Mouse (Mus musculus) left cerebral cortex, adult 9 months (tissue): ENCODE measurements at regions not wholly inside any gene's neighbourhood (a gene's known extent, or its start where the extent isn't known, plus 50 kb on each side); places are given as distances from the start of the nearest gene placed in this dataset.
A peak's percentile ranks its signal among the peaks of the same experiment; 100 is the strongest.

Source experiments
- DNase-seq, 2 experiments: peaks; one replicate each; pipeline ENCODE4 v3.0.0; 2022; ENCODE audit warnings: low spot score in 2 of 2

GRCm38 (mm10) chr9:113181182-113181581 is 526.9 kb downstream of the Pdcd6ip start:
- no peak for DNase-seq

- DNase-seq: no peak
Measured at GRCm38 (mm10) chr9:113177918-113178235, 530.2 kb downstream of the Pdcd6ip start.

- DNase-seq: peak; percentile 73 to 90
Measured at GRCm38 (mm10) chr9:113177181-113177917, 530.7 kb downstream of the Pdcd6ip start.

- DNase-seq: peak; percentile 62 to 80
Measured at GRCm38 (mm10) chr9:113171767-113172405, 536.2 kb downstream of the Pdcd6ip start.

- no peak for DNase-seq
Measured at GRCm38 (mm10) chr9:113162897-113163874, 544.9 kb downstream of the Pdcd6ip start.

GRCm38 (mm10) chr9:113160011-113160410 is 548.0 kb downstream of the Pdcd6ip start:
- DNase-seq: no peak

GRCm38 (mm10) chr9:113158080-113158479 is 550.0 kb downstream of the Pdcd6ip start:
- DNase-seq: peak in 1 of 2 experiments; percentile 51

GRCm38 (mm10) chr9:113157474-113158076 is 550.5 kb downstream of the Pdcd6ip start:
- peak in 1 of 2 experiments; percentile 46 for DNase-seq

GRCm38 (mm10) chr9:113156707-113157106 is 551.4 kb downstream of the Pdcd6ip start:
- no peak for DNase-seq

GRCm38 (mm10) chr9:113149084-113149483 is 559.0 kb downstream of the Pdcd6ip start:
- DNase-seq: no peak

- no peak for DNase-seq
Measured at GRCm38 (mm10) chr9:113146571-113146970, 561.5 kb downstream of the Pdcd6ip start.

GRCm38 (mm10) chr9:113145036-113145435 is 563.0 kb downstream of the Pdcd6ip start:
- DNase-seq: no peak

- DNase-seq: peak in 1 of 2 experiments; percentile 43
Measured at GRCm38 (mm10) chr9:113134611-113135010, 573.4 kb downstream of the Pdcd6ip start.

GRCm38 (mm10) chr9:113123004-113123692 is 584.9 kb downstream of the Pdcd6ip start:
- no peak for DNase-seq

- DNase-seq: no peak
Measured at GRCm38 (mm10) chr9:113122253-113122749, 585.8 kb downstream of the Pdcd6ip start.

- DNase-seq: no peak
Measured at GRCm38 (mm10) chr9:113120385-113120784, 587.7 kb downstream of the Pdcd6ip start.

- no peak for DNase-seq
Measured at GRCm38 (mm10) chr9:113119721-113120120, 588.3 kb downstream of the Pdcd6ip start.

GRCm38 (mm10) chr9:113115576-113115975 is 592.5 kb downstream of the Pdcd6ip start:
- no peak for DNase-seq

- DNase-seq: no peak
Measured at GRCm38 (mm10) chr9:113112753-113113152, 595.3 kb downstream of the Pdcd6ip start.

- no peak for DNase-seq
Measured at GRCm38 (mm10) chr9:113101733-113102132, 606.3 kb downstream of the Pdcd6ip start.

GRCm38 (mm10) chr9:113100641-113101040 is 607.4 kb downstream of the Pdcd6ip start:
- DNase-seq: no peak
